Mouse (Mus musculus): ENCODE measurements around the gene Cald1. TPM values are rescaled to one million over a fixed set of nuclear protein-coding genes. Genes with fewer than 3 reads are reported as not detected.

The Cald1 gene
- polyA plus RNA-seq (2017; shearing (Covaris generic)) = under 1 TPM in 1 of 2 experiments, not detected in 1; 0.15 TPM

GRCm38 (mm10) chr6:34598121-34599065, at the start of gene Cald1:
Cald1 (plus strand) TSS chr6:34598500.
- no peak for ATAC-seq

GRCm38 (mm10) chr6:34549017-34549416, 49.3 kb upstream of the Cald1 start:
- no peak for ATAC-seq

GRCm38 (mm10) chr6:34552489-34553157, 45.7 kb upstream of the Cald1 start:
- no peak for ATAC-seq

GRCm38 (mm10) chr6:34554291-34554997, 43.9 kb upstream of the Cald1 start:
- ATAC-seq = no peak

- ATAC-seq = no peak
Observed at GRCm38 (mm10) chr6:34559521-34559920, 38.8 kb upstream of the Cald1 start.

GRCm38 (mm10) chr6:34565176-34565880, 33.0 kb upstream of the Cald1 start:
- ATAC-seq = no peak

- no peak for ATAC-seq
Observed at GRCm38 (mm10) chr6:34567298-34567697, 31.0 kb upstream of the Cald1 start.

GRCm38 (mm10) chr6:34579504-34580068, 18.7 kb upstream of the Cald1 start:
- no peak for ATAC-seq

- no peak for ATAC-seq
Observed at GRCm38 (mm10) chr6:34583365-34583764, 14.9 kb upstream of the Cald1 start.

GRCm38 (mm10) chr6:34588066-34588465, 10.2 kb upstream of the Cald1 start:
- ATAC-seq = no peak

- ATAC-seq = no peak
Observed at GRCm38 (mm10) chr6:34590716-34591115, 7.6 kb upstream of the Cald1 start.

GRCm38 (mm10) chr6:34593353-34593752, 4.9 kb upstream of the Cald1 start:
- ATAC-seq = no peak

- ATAC-seq = no peak
Observed at GRCm38 (mm10) chr6:34597316-34597715, 984 bp upstream of the Cald1 start.

- ATAC-seq = no peak
Observed at GRCm38 (mm10) chr6:34599171-34599570, 871 bp downstream of the Cald1 start.

- no peak for ATAC-seq
Observed at GRCm38 (mm10) chr6:34599631-34600111, 1.4 kb downstream of the Cald1 start.

GRCm38 (mm10) chr6:34600850-34601249, 2.5 kb downstream of the Cald1 start:
- no peak for ATAC-seq

GRCm38 (mm10) chr6:34602091-34602490, 3.8 kb downstream of the Cald1 start:
- no peak for ATAC-seq

GRCm38 (mm10) chr6:34606407-34606806, 8.1 kb downstream of the Cald1 start:
- ATAC-seq = no peak

GRCm38 (mm10) chr6:34608603-34609002, 10.3 kb downstream of the Cald1 start:
- no peak for ATAC-seq

GRCm38 (mm10) chr6:34609892-34610829, 11.9 kb downstream of the Cald1 start:
- no peak for ATAC-seq

GRCm38 (mm10) chr6:34613122-34613521, 14.8 kb downstream of the Cald1 start:
- ATAC-seq = no peak
